Mouse (Mus musculus) liver, postnatal 0 days (tissue): ENCODE measurements around the gene Sap30. TPM values are rescaled to one million over a fixed set of nuclear protein-coding genes. Genes with fewer than 3 reads are reported as not detected.

Experiments
- ATAC-seq: fragments of 200-750 bp; cut with Nextera tagmentation; 2 replicates; pipeline ENCODE4 v1.8.0; 2017; ENCODE audit warnings: mild to moderate bottlenecking, moderate library complexity
- DNase-seq: peaks from one replicate; pipeline ENCODE4 v3.0.0-alpha.2; 2016
- H3K27ac ChIP-seq: fragments of 300-500 bp; sonication (generic); 2 replicates; pipeline ENCODE4 v1.5.1; 2014; ENCODE audit warnings: antibody characterized with exemption, moderate library complexity, mild to moderate bottlenecking, low read depth
- H3K27me3 ChIP-seq: fragments of 300-500 bp; sonication (generic); 2 replicates; pipeline ENCODE4 v1.6.1; 2014; ENCODE audit warnings: low read length, control low read depth, mixed read lengths; ENCODE audit not compliant: insufficient read depth
- H3K36me3 ChIP-seq: fragments of 300-500 bp; sonication (generic); replicated peaks from 2 replicates; pipeline ENCODE4 v1.6.1; 2014; ENCODE audit warnings: mild to moderate bottlenecking, control low read depth, low read length, moderate library complexity, mixed read lengths; ENCODE audit not compliant: insufficient read depth
- H3K4me1 ChIP-seq: fragments of 300-500 bp; sonication (generic); 2 replicates; pipeline ENCODE4 v1.6.1; 2014; ENCODE audit warnings: antibody characterized with exemption, mild to moderate bottlenecking, control low read depth; ENCODE audit not compliant: insufficient read depth
- H3K4me2 ChIP-seq: fragments of 300-500 bp; sonication (generic); 2 replicates; pipeline ENCODE4 v1.6.1; 2014; ENCODE audit warnings: low read depth, mild to moderate bottlenecking, low read length, moderate library complexity, mixed read lengths
- H3K4me3 ChIP-seq: fragments of 300-500 bp; sonication (generic); 2 replicates; pipeline ENCODE4 v1.5.1; 2014; ENCODE audit warnings: low read depth, low read length
- H3K9ac ChIP-seq: fragments of 300-500 bp; sonication (generic); replicated peaks from 2 replicates; pipeline ENCODE4 v1.6.1; 2014; ENCODE audit warnings: mild to moderate bottlenecking, moderate library complexity
- H3K9me3 ChIP-seq: fragments of 300-500 bp; sonication (generic); 2 replicates; pipeline ENCODE4 v1.6.1; 2016; ENCODE audit warnings: mild to moderate bottlenecking, control low read depth, low read length, mixed read lengths
- CTCF ChIP-seq: sonication (generic); IDR thresholded peaks from 2 replicates; pipeline ENCODE4 v1.5.1; 2016; ENCODE audit warnings: antibody characterized with exemption, low read depth
- EP300 ChIP-seq: IDR thresholded peaks from 2 replicates; pipeline ENCODE4 v1.6.1; 2016; ENCODE audit warnings: antibody characterized with exemption, low read depth, mild to moderate bottlenecking
- WGBS: fragments of 180-500 bp; shearing (Covaris S2); extraction: QIAGEN DNeasy Blood & Tissue Kit; methylation state at CpG from one replicate; pipeline ENCODE4 v1.1.7; 2014; ENCODE audit not compliant: insufficient replicate concordance; 5-methylcytosine and 5-hydroxymethylcytosine counted together
- polyA plus RNA-seq: library from polyadenylated mRNA; unstranded; fragments of >200 nt; fragmentation: Nextera tagmentation; extraction: Ambion mirVana; gene quantifications from 2 replicates; pipeline ENCODE4 v1.2.1, GENCODE M21; 2015

Gene Sap30
- polyA plus RNA-seq: 9.7 and 11.8 TPM in 2 replicates

DNA sequence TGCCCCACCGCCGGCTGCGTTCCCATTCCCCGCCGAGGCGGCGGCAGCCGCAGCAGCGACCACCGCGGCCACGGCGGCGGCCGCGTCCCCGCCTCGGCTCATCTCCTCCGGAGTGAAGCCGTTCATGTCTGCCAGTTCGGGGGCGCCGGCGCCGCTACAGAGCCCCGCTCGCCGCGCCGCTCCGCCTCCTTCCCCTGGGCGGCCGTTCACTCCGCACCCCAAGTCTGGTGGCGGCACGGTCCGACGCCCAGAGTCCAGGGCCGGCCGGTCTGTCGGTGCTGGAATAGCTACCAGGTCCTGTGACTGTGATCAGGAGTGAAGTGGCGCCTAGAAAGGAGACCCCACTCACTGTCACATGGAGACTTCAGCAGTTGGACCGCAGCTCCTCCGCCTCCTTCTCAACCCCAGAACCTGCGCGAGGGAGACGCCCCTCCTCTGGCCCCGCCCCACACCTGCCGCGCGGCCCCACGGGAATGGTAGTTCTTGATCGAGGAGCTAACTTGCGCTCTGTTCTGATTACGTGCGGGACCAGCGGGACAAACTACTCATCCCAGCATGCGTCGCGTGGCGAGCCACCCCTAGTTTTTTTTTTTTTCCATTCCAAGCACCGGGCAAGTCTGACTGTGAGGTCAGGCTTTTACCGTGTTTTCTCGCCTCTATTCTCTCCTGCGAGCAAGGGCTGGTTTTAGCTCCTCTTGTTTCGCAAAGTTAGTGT lies at the start of gene Sap30:
Sap30 (minus strand) TSS at position 420 of the 715 bp plus-strand sequence.
- H3K27ac ChIP-seq: peak within 1 kb of the TSS; percentile 94
- peaks cover 8% of the 10 kb centered on the region; the same call in 1 of the 2 replicates for H3K4me1 ChIP-seq
- peak within 1 kb of the TSS; percentile 75 for H3K4me2 ChIP-seq
- peak within 1 kb of the TSS; percentile 98 for H3K4me3 ChIP-seq
- DNase-seq (peak; percentile 99), ATAC-seq (peak; percentile 97)
- H3K9ac ChIP-seq: peak within 1 kb of the TSS; percentile 84
- H3K27me3 ChIP-seq: no peaks in the 10 kb centered on the region
- WGBS: under 1% methylated on average over 65 of the region's 66 CpGs
- peaks cover 4% of the 10 kb centered on the region; the same call in 1 of the 2 replicates for H3K36me3 ChIP-seq
- TF ChIP-seq EP300: no peak
- no peak for TF ChIP-seq CTCF
- no peaks in the 10 kb centered on the region for H3K9me3 ChIP-seq

DNA sequence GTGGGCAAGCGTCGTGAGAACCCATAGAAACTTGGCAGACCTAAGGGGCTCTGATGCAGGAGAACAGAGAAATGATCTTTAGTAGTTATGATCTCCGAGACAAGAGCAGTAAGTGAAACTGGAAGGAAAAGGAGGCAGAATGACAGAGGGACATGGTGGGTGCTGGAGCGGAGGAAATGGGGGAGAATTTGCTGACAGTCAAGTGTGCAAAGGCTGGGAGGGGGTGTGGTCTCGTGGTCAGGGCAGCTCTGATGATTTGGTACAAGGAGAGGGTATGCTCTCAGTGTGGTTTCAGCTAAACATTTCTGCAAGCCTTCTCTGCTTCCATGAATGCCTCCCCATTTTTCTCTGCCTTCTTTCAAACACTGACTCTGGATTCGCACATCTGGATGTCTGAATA lies 48.5 kb upstream of the Sap30 start:
- ATAC-seq (no peak), DNase-seq (no peak)
- TF ChIP-seq CTCF (no peak), EP300 (no peak)
- no peak overlapping the region for H3K4me2 ChIP-seq
- no peak overlapping the region for H3K27ac ChIP-seq
- no peaks in the 10 kb centered on the region for H3K4me1 ChIP-seq
- H3K9ac ChIP-seq: no peak overlapping the region
- H3K9me3 ChIP-seq: no peaks in the 10 kb centered on the region
- no peaks in the 10 kb centered on the region for H3K27me3 ChIP-seq
- H3K36me3 ChIP-seq: peaks cover 9% of the 10 kb centered on the region
- 76% methylated on average over 6 of the region's 6 CpGs for WGBS
- H3K4me3 ChIP-seq: no peak overlapping the region

- no peak for DNase-seq
- TF ChIP-seq EP300: no peak
- TF ChIP-seq CTCF: no peak
- no peak overlapping the region for H3K4me3 ChIP-seq
- H3K27me3 ChIP-seq: no peaks in the 10 kb centered on the region
- H3K9me3 ChIP-seq: no peaks in the 10 kb centered on the region
- 72% methylated on average over 4 of the region's 4 CpGs for WGBS
- H3K27ac ChIP-seq: no peak overlapping the region
- ATAC-seq: no peak
- no peak overlapping the region for H3K9ac ChIP-seq
- H3K4me2 ChIP-seq: no peak overlapping the region
- H3K36me3 ChIP-seq: peaks cover 9% of the 10 kb centered on the region
- H3K4me1 ChIP-seq: no peaks in the 10 kb centered on the region
Observed at GRCm38 (mm10) chr8:57534495-57534894, 46.8 kb upstream of the Sap30 start.

DNA sequence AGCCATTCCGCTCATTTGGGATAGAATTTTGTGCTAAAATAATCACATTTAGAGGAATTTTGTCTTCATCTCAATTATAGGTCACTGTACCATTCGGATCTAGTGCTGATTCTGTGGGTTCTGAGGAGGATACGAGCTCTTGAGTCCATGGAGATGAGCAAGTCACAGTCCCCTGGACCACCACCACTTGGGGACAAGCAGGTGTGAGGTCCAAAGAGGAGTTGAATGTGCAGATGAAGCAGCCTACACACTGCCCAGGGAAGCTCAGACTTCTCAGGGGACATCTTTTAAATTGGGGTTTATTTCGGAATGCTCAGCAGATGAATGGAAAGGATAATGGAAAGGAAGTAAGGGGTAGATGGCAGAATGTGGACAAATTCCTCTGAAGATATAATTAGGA lies 45.4 kb upstream of the Sap30 start:
- 88% methylated on average over 4 of the region's 4 CpGs for WGBS
- DNase-seq: no peak
- Histone ChIP-seq H3K4me2 (no peak overlapping the region), H3K4me3 (no peak overlapping the region), H3K36me3 (peaks cover 9% of the 10 kb centered on the region), H3K4me1 (no peaks in the 10 kb centered on the region), H3K27ac (no peak overlapping the region), H3K9ac (no peak overlapping the region), H3K9me3 (no peaks in the 10 kb centered on the region), H3K27me3 (no peaks in the 10 kb centered on the region)
- TF ChIP-seq EP300 (no peak), CTCF (no peak)
- ATAC-seq: no peak

GRCm38 (mm10) chr8:57532223-57532622 lies 44.6 kb upstream of the Sap30 start:
- no peak for TF ChIP-seq EP300
- peak; percentile 53 for TF ChIP-seq CTCF
- 61% methylated on average over 2 of the region's 2 CpGs for WGBS

GRCm38 (mm10) chr8:57530666-57531349 lies 43.1 kb upstream of the Sap30 start:
- no peak overlapping the region for H3K9ac ChIP-seq

More at GRCm38 (mm10) chr8:57532223-57532622, 44.6 kb upstream of the Sap30 start:
- Histone ChIP-seq H3K9me3 (no peaks in the 10 kb centered on the region), H3K36me3 (peaks cover 9% of the 10 kb centered on the region), H3K4me3 (no peak overlapping the region), H3K9ac (no peak overlapping the region), H3K4me2 (no peak overlapping the region), H3K27ac (no peak overlapping the region), H3K4me1 (no peaks in the 10 kb centered on the region), H3K27me3 (no peaks in the 10 kb centered on the region)
- DNase-seq (no peak), ATAC-seq (no peak)

More at GRCm38 (mm10) chr8:57530666-57531349, 43.1 kb upstream of the Sap30 start:
- H3K4me2 ChIP-seq: peak overlapping the region; percentile 50
- no peaks in the 10 kb centered on the region for H3K27me3 ChIP-seq
- H3K27ac ChIP-seq: peak overlapping the region; percentile 58
- no peaks in the 10 kb centered on the region for H3K4me1 ChIP-seq
- H3K9me3 ChIP-seq: no peaks in the 10 kb centered on the region
- peak; percentile 81 for ATAC-seq
- WGBS: 18% methylated on average over 15 of the region's 15 CpGs
- H3K36me3 ChIP-seq: peaks cover under 1% of the 10 kb centered on the region
- TF ChIP-seq EP300: no peak
- TF ChIP-seq CTCF: peak; percentile 95
- DNase-seq: peak; percentile 84
- H3K4me3 ChIP-seq: peak overlapping the region; percentile 8; the same call in 1 of the 2 replicates
